Mouse (Mus musculus) yolk sac, embryonic 10.5 days (tissue): ENCODE results near the gene Cul4a.

Experiments
- DNase-seq: peaks from one replicate; pipeline ENCODE4 v3.0.0-alpha.2; 2017; ENCODE audit warnings: low spot score

Cul4a gene

GRCm38 (mm10) chr8:13139641-13140182, 34.3 kb downstream of the Cul4a start:
- peak; percentile 21 for DNase-seq

- DNase-seq: no peak
Observed at GRCm38 (mm10) chr8:13141681-13142080, 36.3 kb downstream of the Cul4a start.

- DNase-seq: no peak
Observed at GRCm38 (mm10) chr8:13148476-13148875, 43.1 kb downstream of the Cul4a start.

GRCm38 (mm10) chr8:13149287-13149686, 43.9 kb downstream of the Cul4a start:
- DNase-seq: no peak

GRCm38 (mm10) chr8:13149866-13150265, 44.4 kb downstream of the Cul4a start:
- DNase-seq: no peak

GRCm38 (mm10) chr8:13150929-13151328, 45.5 kb downstream of the Cul4a start:
- no peak for DNase-seq

- DNase-seq: no peak
Observed at GRCm38 (mm10) chr8:13154099-13154498, 48.7 kb downstream of the Cul4a start.

- no peak for DNase-seq
Observed at GRCm38 (mm10) chr8:13155358-13155757, 49.9 kb downstream of the Cul4a start.

GRCm38 (mm10) chr8:13156327-13157097, 51.1 kb downstream of the Cul4a start:
- no peak for DNase-seq

GRCm38 (mm10) chr8:13158718-13159376, 53.4 kb downstream of the Cul4a start, which contains the start of gene Lamp1:
Gene Lamp1, plus strand, starts transcription at chr8:13159161.
- peak; percentile 96 for DNase-seq

GRCm38 (mm10) chr8:13159377-13159881, 54.0 kb downstream of the Cul4a start:
- DNase-seq: no peak

- no peak for DNase-seq
Observed at GRCm38 (mm10) chr8:13160691-13161090, 55.3 kb downstream of the Cul4a start.

GRCm38 (mm10) chr8:13162098-13162497, 56.7 kb downstream of the Cul4a start:
- DNase-seq: peak; percentile 44

- DNase-seq: no peak
Observed at GRCm38 (mm10) chr8:13163563-13163962, 58.1 kb downstream of the Cul4a start.

GRCm38 (mm10) chr8:13164361-13164760, 58.9 kb downstream of the Cul4a start:
- DNase-seq: no peak

- no peak for DNase-seq
Observed at GRCm38 (mm10) chr8:13170510-13170909, 65.1 kb downstream of the Cul4a start.

- DNase-seq: no peak
Observed at GRCm38 (mm10) chr8:13174305-13174704, 68.9 kb downstream of the Cul4a start.

GRCm38 (mm10) chr8:13174811-13175210, 69.4 kb downstream of the Cul4a start:
- no peak for DNase-seq

GRCm38 (mm10) chr8:13175650-13176049, 70.2 kb downstream of the Cul4a start:
- no peak for DNase-seq

- DNase-seq: no peak
Observed at GRCm38 (mm10) chr8:13177173-13177852, 71.9 kb downstream of the Cul4a start.

- no peak for DNase-seq
Observed at GRCm38 (mm10) chr8:13178137-13178536, 72.7 kb downstream of the Cul4a start.

GRCm38 (mm10) chr8:13179482-13179881, 74.1 kb downstream of the Cul4a start:
- DNase-seq: no peak
